In genomic region chr7:27166614-27167474, GRCm38 (mm10) we compare ENCODE assay signal across 8 mouse cellular contexts. TPM values are rescaled to one million over a fixed set of nuclear protein-coding genes. Genes with fewer than 3 reads are reported as not detected.
DNase-seq lines count a peak whose midpoint lies in the region; ATAC-seq and TF ChIP-seq lines count a peak whose summit lies in the region.

Egln2 (minus strand) TSS chr7:27166802.

- H3K9me3 ChIP-seq in embryonic facial prominence, embryonic 14.5 days (ENCODE audit: control insufficient read depth, low read length), result no peaks in the 10 kb centered on the region
- no peaks in the 10 kb centered on the region for H3K9me3 ChIP-seq in limb, embryonic 14.5 days (ENCODE audit: control insufficient read depth, low read length)
- H3K9me3 ChIP-seq in midbrain, postnatal 0 days (ENCODE audit: low read length), result no peaks in the 10 kb centered on the region

- peak within 1 kb of the TSS; percentile 69 for H3K4me2 ChIP-seq in embryonic facial prominence, embryonic 14.5 days (ENCODE audit: low read depth, low read length)
- peak within 1 kb of the TSS; percentile 72 for H3K4me2 ChIP-seq in limb, embryonic 14.5 days (replicated peaks; ENCODE audit: low read depth, low read length, severe bottlenecking)
- H3K4me2 ChIP-seq in midbrain, postnatal 0 days (ENCODE audit: low read depth, low read length, poor library complexity, severe bottlenecking), result peak within 1 kb of the TSS; percentile 69

- peaks cover 20% of the 10 kb centered on the region for H3K4me1 ChIP-seq in embryonic facial prominence, embryonic 14.5 days (ENCODE audit: control insufficient read depth, insufficient read depth, low read length)
- H3K4me1 ChIP-seq in limb, embryonic 14.5 days (ENCODE audit: control insufficient read depth, insufficient read depth, low read length), result peaks cover 29% of the 10 kb centered on the region
- peaks cover 25% of the 10 kb centered on the region for H3K4me1 ChIP-seq in midbrain, postnatal 0 days (ENCODE audit: insufficient read depth, low read length)

- H3K4me3 ChIP-seq in embryonic facial prominence, embryonic 14.5 days (ENCODE audit: low read depth, low read length), result peak within 1 kb of the TSS; percentile 69
- H3K4me3 ChIP-seq in limb, embryonic 14.5 days (replicated peaks; ENCODE audit: low read length), result peak within 1 kb of the TSS; percentile 66
- peak within 1 kb of the TSS; percentile 82 for H3K4me3 ChIP-seq in midbrain, postnatal 0 days (ENCODE audit: low read depth, low read length)

- peak; percentile 88 for ATAC-seq in embryonic facial prominence, embryonic 14.5 days (ENCODE audit: low read depth)
- peak; percentile 89 for ATAC-seq in limb, embryonic 14.5 days (ENCODE audit: low FRiP score, low read depth)
- peak; percentile 83 for ATAC-seq in midbrain, postnatal 0 days (ENCODE audit: low FRiP score)

- TF ChIP-seq CTCF in midbrain, postnatal 0 days (IDR thresholded peaks at IDR 0.05), result no peak

- peak within 1 kb of the TSS; percentile 97 for H3K27ac ChIP-seq in embryonic facial prominence, embryonic 14.5 days (replicated peaks; ENCODE audit: low read depth, low read length)
- peak within 1 kb of the TSS; percentile 92 for H3K27ac ChIP-seq in limb, embryonic 14.5 days (replicated peaks; ENCODE audit: low read depth, low read length)
- peak within 1 kb of the TSS; percentile 96 for H3K27ac ChIP-seq in midbrain, postnatal 0 days (ENCODE audit: low read depth, low read length)

- TF ChIP-seq POLR2A in limb, embryonic 14.5 days (IDR thresholded peaks at IDR 0.05; ENCODE audit: borderline replicate concordance, extremely low read depth, insufficient read depth, insufficient read length), result no peak

- H3K9ac ChIP-seq in embryonic facial prominence, embryonic 14.5 days (ENCODE audit: low read depth, low read length), result peak within 1 kb of the TSS; percentile 90
- peak within 1 kb of the TSS; percentile 86 for H3K9ac ChIP-seq in limb, embryonic 14.5 days (ENCODE audit: low read depth, low read length, severe bottlenecking)
- H3K9ac ChIP-seq in midbrain, postnatal 0 days (replicated peaks; ENCODE audit: low read length, poor library complexity, severe bottlenecking), result peak within 1 kb of the TSS; percentile 94

- H3K27me3 ChIP-seq in embryonic facial prominence, embryonic 14.5 days (replicated peaks; ENCODE audit: control insufficient read depth, insufficient read depth, low read length), result no peaks in the 10 kb centered on the region
- no peaks in the 10 kb centered on the region for H3K27me3 ChIP-seq in limb, embryonic 14.5 days (ENCODE audit: control insufficient read depth, insufficient read depth, low read length)
- H3K27me3 ChIP-seq in midbrain, postnatal 0 days (ENCODE audit: insufficient read depth, low read length), result no peaks in the 10 kb centered on the region

- WGBS in embryonic facial prominence, embryonic 14.5 days, result 2% methylated on average over 51 of the region's 61 CpGs
- WGBS in limb, embryonic 14.5 days, result 1% methylated on average over 44 of the region's 61 CpGs
- 1% methylated on average over 60 of the region's 61 CpGs for WGBS in midbrain, postnatal 0 days

- H3K36me3 ChIP-seq in embryonic facial prominence, embryonic 14.5 days (ENCODE audit: control insufficient read depth, insufficient read depth, low read length), result peaks cover 43% of the 10 kb centered on the region
- peaks cover 58% of the 10 kb centered on the region for H3K36me3 ChIP-seq in limb, embryonic 14.5 days (ENCODE audit: control insufficient read depth, insufficient read depth, low read length)
- H3K36me3 ChIP-seq in midbrain, postnatal 0 days (ENCODE audit: insufficient read depth, low read length), result peaks cover 14% of the 10 kb centered on the region; the same call in 1 of the 2 replicates

- peak; percentile 85 for DNase-seq in 3T3-L1 (ENCODE audit: low read depth, low spot score)
- peak; percentile 92 to 94 for DNase-seq in adrenal gland, postnatal 4 days (ENCODE audit: low spot score in 2 of 2)
- peak; percentile 96 for DNase-seq in embryonic facial prominence, embryonic 14.5 days (ENCODE audit: low spot score)
- DNase-seq in heart, adult 8-10 months (ENCODE audit: low spot score), result peak; percentile 93
- DNase-seq in kidney, adult 9 months, result peak; percentile 98
- DNase-seq in limb, embryonic 14.5 days (ENCODE audit: low spot score), result peak; percentile 90
- peak; percentile 94 for DNase-seq in midbrain, postnatal 0 days (ENCODE audit: low spot score)
- peak; percentile 90 to 95 for DNase-seq in spleen, postnatal 14 days (ENCODE audit: low spot score in 2 of 2)

RNA-seq across cellular contexts. Expression of gene Egln2, which starts in this region (rescaled TPM):
- total RNA-seq in adrenal gland, postnatal 4 days (2021), result 100 to 1,000 TPM; 106 to 111 TPM
- polyA plus RNA-seq in embryonic facial prominence, embryonic 14.5 days (2014; fragmentation: Nextera tagmentation; extraction: Ambion mirVana), result 41.1 and 47.1 TPM in 2 replicates
- total RNA-seq in heart, adult 8-10 months (2022), result 10 to 100 TPM; 60.7 to 62.6 (median 62.2) TPM
- polyA plus RNA-seq in limb, embryonic 14.5 days (2012; rRNA removed), result 88.3 and 96.4 TPM in 2 replicates
- polyA plus RNA-seq in limb, embryonic 14.5 days (2014; fragmentation: Nextera tagmentation; extraction: Ambion mirVana), result 41.9 and 49.2 TPM in 2 replicates
- total RNA-seq in midbrain, postnatal 0 days (2014; rRNA removed), result 104 and 116 TPM in 2 replicates
- polyA plus RNA-seq in midbrain, postnatal 0 days (2015; fragmentation: Nextera tagmentation; extraction: Ambion mirVana), result 80.7 and 85.6 TPM in 2 replicates

Comparison
In these comparisons a context has a peak if more than half of its experiments do, and no peak if none do; other contexts are left out.
1. Peak in every context shown above with its lines: DNase-seq, ATAC-seq, H3K4me3 ChIP-seq and H3K27ac ChIP-seq.